Mouse (Mus musculus) lung, embryonic 14.5 days (tissue): ENCODE measurements around the gene Cdh4. TPM values are rescaled to one million over a fixed set of nuclear protein-coding genes. Genes with fewer than 3 reads are reported as not detected.
A peak's percentile ranks its signal among the peaks of the same experiment; 100 is the strongest.

Experiments
- ATAC-seq: fragments of 200-750 bp; cut with Nextera tagmentation; 2 replicates; pipeline ENCODE4 v1.8.0; 2017; ENCODE audit warnings: mild to moderate bottlenecking, moderate TSS enrichment, moderate library complexity; ENCODE audit not compliant: insufficient read depth
- DNase-seq: peaks from one replicate; pipeline ENCODE4 v3.0.0-alpha.2; 2015
- H3K27ac ChIP-seq: fragments of 300-500 bp; sonication (generic); 2 replicates; pipeline ENCODE4 v1.5.1; 2014; ENCODE audit warnings: low read depth, mild to moderate bottlenecking, moderate library complexity
- H3K27me3 ChIP-seq: fragments of 300-500 bp; sonication (generic); 2 replicates; pipeline ENCODE4 v1.6.1; 2014; ENCODE audit warnings: low read length, control low read depth; ENCODE audit not compliant: insufficient read depth
- H3K36me3 ChIP-seq: fragments of 300-500 bp; sonication (generic); 2 replicates; pipeline ENCODE4 v1.6.1; 2014; ENCODE audit warnings: control low read depth; ENCODE audit not compliant: insufficient read depth
- H3K4me1 ChIP-seq: fragments of 300-500 bp; sonication (generic); 2 replicates; pipeline ENCODE4 v1.6.1; 2014; ENCODE audit warnings: antibody characterized with exemption, control low read depth; ENCODE audit not compliant: insufficient read depth
- H3K4me2 ChIP-seq: fragments of 300-500 bp; sonication (generic); 2 replicates; pipeline ENCODE4 v1.6.1; 2014; ENCODE audit warnings: mild to moderate bottlenecking
- H3K4me3 ChIP-seq: fragments of 300-500 bp; sonication (generic); 2 replicates; pipeline ENCODE4 v1.5.1; 2014; ENCODE audit warnings: low read depth, low read length
- H3K9ac ChIP-seq: fragments of 300-500 bp; sonication (generic); 2 replicates; pipeline ENCODE4 v1.6.1; 2014
- H3K9me3 ChIP-seq: fragments of 300-500 bp; sonication (generic); 2 replicates; pipeline ENCODE4 v1.6.1; 2016; ENCODE audit warnings: low read depth, low read length, control low read depth
- CTCF ChIP-seq: IDR thresholded peaks from 2 replicates; pipeline ENCODE4 v1.5.1; 2016; ENCODE audit warnings: antibody characterized with exemption, low read depth
- WGBS: fragments of 180-500 bp; shearing (Covaris S2); extraction: QIAGEN DNeasy Blood & Tissue Kit; methylation state at CpG from one replicate; pipeline ENCODE4 v1.1.7; 2014; 5-methylcytosine and 5-hydroxymethylcytosine counted together
- polyA plus RNA-seq: library from polyadenylated mRNA; unstranded; fragments of >200 nt; fragmentation: Nextera tagmentation; extraction: Ambion mirVana; gene quantifications from 2 replicates; pipeline ENCODE4 v1.2.1, GENCODE M21; 2014

Cdh4 gene
- polyA plus RNA-seq, 1 experiment from 2014 or later = 4.9 TPM

DNA sequence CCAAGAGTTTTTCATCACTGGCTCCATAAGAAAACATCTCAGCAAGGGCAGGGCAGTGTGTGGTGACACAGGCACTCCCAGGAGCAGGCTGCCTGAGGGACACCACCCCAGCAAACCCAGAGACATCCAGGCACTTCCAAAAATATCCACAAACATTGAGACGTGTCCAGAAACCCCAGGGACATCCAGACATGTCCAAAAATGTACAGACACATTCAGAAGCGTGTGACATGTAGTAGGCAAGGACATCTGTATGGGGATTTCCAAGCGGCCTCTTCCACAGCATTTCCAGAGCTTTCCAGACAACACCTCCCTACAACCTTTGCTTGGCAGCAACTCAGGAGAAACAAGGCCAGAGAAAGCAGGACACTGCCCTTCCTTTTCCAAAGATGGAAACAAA, 425.4 kb downstream of the Cdh4 start:
- ATAC-seq (no peak), DNase-seq (no peak)
- H3K4me1 ChIP-seq = no peaks in the 10 kb centered on the region
- H3K27ac ChIP-seq = no peak overlapping the region
- no peaks in the 10 kb centered on the region for H3K9me3 ChIP-seq
- WGBS = 54% methylated on average over 3 of the region's 3 CpGs
- no peaks in the 10 kb centered on the region for H3K36me3 ChIP-seq
- H3K9ac ChIP-seq = no peak overlapping the region
- TF ChIP-seq CTCF = no peak
- no peaks in the 10 kb centered on the region for H3K27me3 ChIP-seq
- H3K4me3 ChIP-seq = no peak overlapping the region
- H3K4me2 ChIP-seq = no peak overlapping the region

DNA sequence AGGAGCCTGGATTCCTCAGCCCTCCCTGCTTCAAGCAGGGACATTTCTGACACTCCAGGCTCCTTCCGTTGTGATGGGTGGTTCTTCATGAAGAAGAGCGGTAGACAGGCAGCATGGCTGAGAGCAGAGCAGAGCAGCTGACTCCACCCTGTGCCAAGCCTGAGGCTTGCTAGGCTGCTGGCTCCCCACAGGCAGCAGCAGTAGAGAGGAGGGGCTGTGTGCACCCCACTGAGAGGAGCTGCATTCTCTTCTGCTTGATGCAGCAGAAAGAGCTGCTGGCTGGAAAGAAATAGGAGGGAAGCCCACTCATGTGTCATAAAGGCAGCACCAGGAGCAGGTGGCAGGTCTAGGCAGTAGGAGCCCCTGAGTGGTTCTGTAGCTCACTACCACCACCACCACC, 427.6 kb downstream of the Cdh4 start:
- no peaks in the 10 kb centered on the region for H3K36me3 ChIP-seq
- WGBS = 29% methylated on average over 2 of the region's 2 CpGs
- no peak for DNase-seq

DNA sequence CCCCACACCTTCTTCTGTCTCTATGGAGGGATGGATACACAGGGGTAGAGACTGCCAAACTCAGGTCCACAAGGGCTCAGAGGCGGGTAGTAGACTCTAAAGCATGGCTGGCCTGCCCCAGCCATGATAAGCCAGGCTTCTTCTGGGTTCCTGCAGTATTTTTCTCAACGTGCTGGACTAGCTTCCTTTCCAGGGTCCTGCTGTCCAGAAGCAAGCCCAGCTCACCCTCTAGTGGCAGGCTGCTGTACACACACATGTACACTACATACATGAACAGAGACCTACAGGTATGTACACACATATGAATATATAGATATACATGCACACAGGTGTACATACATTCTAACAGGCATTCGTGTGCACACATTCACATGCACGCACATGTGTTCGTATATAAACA, 430.5 kb downstream of the Cdh4 start:
- no peaks in the 10 kb centered on the region for H3K27me3 ChIP-seq
- H3K27ac ChIP-seq = no peak overlapping the region
- peak; percentile 75 for TF ChIP-seq CTCF
- H3K4me2 ChIP-seq = no peak overlapping the region
- peak; percentile 58 for DNase-seq
- H3K9me3 ChIP-seq = no peaks in the 10 kb centered on the region
- H3K9ac ChIP-seq = no peak overlapping the region
- H3K4me1 ChIP-seq = no peaks in the 10 kb centered on the region
- H3K4me3 ChIP-seq = no peak overlapping the region
- no peak for ATAC-seq
- WGBS = 59% methylated on average over 5 of the region's 5 CpGs
- no peaks in the 10 kb centered on the region for H3K36me3 ChIP-seq

More for the DNA sequence above, 427.6 kb downstream of the Cdh4 start:
- Histone ChIP-seq H3K4me1 (no peaks in the 10 kb centered on the region), H3K9ac (no peak overlapping the region), H3K4me3 (no peak overlapping the region), H3K27me3 (no peaks in the 10 kb centered on the region), H3K9me3 (no peaks in the 10 kb centered on the region), H3K27ac (no peak overlapping the region), H3K4me2 (no peak overlapping the region)
- no peak for ATAC-seq
- no peak for TF ChIP-seq CTCF

DNA sequence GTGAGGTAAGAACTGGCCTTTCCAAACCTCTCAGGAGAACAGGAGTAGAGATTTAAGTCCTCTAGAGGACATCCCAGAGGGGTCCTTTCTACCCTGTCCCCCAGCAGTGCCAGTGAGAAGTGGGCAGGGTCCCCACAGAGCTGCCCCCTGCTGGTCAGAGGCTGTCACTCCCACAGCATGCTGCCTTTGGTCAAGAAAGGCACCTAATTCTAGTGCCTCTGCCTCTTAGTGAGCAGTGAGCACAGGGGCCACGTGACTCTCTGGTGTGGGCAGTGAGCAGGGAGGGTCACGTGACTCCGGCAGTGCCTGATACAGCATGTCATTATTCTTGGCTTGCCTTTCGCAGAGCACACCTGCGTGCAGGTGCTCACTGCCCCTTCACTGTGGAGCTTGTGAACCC, 431.1 kb downstream of the Cdh4 start:
- H3K4me2 ChIP-seq = no peak overlapping the region
- TF ChIP-seq CTCF = peak; percentile 71
- no peaks in the 10 kb centered on the region for H3K27me3 ChIP-seq
- WGBS = 25% methylated on average over 5 of the region's 5 CpGs
- no peak overlapping the region for H3K27ac ChIP-seq
- DNase-seq = peak; percentile 35
- no peaks in the 10 kb centered on the region for H3K9me3 ChIP-seq
- H3K4me1 ChIP-seq = no peaks in the 10 kb centered on the region
- H3K36me3 ChIP-seq = no peaks in the 10 kb centered on the region
- ATAC-seq = no peak
- H3K9ac ChIP-seq = no peak overlapping the region
- no peak overlapping the region for H3K4me3 ChIP-seq

DNA sequence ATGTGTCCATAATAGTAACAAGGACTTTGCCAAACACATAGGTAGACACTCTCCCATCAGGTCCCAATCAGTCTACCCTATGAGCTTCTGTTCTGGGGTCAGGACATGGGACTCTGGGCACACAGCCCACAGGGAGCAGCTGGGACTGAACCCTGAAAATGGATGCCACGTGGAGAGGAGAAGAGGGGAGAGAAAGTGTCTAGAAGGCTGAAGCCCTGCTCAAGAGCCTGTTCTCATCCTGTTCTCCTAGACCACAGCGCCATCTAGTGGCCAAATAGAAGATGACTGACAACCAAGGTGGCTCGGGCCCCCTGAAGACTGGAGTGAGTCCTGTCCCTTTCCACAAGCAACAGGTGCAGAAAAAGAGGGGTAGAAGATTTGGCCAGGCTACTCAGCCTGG, 432.9 kb downstream of the Cdh4 start:
- peak; percentile 44; the same call in 1 of the 2 replicates for ATAC-seq
- Histone ChIP-seq H3K9me3 (no peaks in the 10 kb centered on the region), H3K4me3 (no peak overlapping the region), H3K9ac (no peak overlapping the region), H3K4me1 (no peaks in the 10 kb centered on the region), H3K27me3 (no peaks in the 10 kb centered on the region), H3K36me3 (no peaks in the 10 kb centered on the region), H3K27ac (no peak overlapping the region), H3K4me2 (no peak overlapping the region)
- 3% methylated on average over 3 of the region's 3 CpGs for WGBS
- peak; percentile 94 for TF ChIP-seq CTCF
- DNase-seq = peak; percentile 87

DNA sequence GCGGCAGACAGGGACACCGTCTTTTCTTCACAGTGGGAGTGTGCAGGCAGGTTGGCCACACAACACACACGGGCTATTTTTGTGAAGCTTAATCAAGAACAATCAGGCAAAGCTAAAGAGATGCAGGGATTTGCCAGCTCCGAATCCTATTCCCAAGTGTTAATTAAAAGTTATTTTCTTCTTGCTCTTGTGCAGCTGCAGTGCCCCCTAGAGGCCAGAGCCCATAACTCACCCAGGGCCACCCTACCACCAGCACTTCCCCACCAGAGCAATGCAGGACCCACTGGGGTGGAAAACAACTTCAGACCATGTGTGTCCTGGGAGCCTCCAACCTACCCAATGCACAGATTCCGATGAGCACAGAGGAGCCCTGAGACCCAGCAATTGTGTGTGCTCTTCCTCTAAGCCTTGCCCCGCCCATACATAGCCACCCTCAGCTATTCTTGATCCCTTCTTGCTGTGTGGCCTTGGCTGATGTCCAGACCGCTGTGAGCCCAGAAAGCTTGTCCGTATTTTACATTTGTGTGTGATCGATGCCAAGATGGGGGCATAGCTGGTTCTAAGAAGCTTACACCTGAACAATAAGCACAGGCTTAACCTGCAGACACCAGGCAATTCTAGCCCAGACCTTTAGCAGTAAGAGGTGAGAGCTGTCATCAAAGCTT, 435.5 kb downstream of the Cdh4 start:
- Histone ChIP-seq H3K36me3 (no peaks in the 10 kb centered on the region), H3K9ac (no peak overlapping the region), H3K27me3 (no peaks in the 10 kb centered on the region), H3K4me3 (no peak overlapping the region), H3K9me3 (no peaks in the 10 kb centered on the region), H3K4me1 (no peaks in the 10 kb centered on the region), H3K4me2 (no peak overlapping the region), H3K27ac (no peak overlapping the region)
- 61% methylated on average over 9 of the region's 9 CpGs for WGBS
- DNase-seq (peak; percentile 59), ATAC-seq (no peak)
- peak; percentile 67 for TF ChIP-seq CTCF

DNA sequence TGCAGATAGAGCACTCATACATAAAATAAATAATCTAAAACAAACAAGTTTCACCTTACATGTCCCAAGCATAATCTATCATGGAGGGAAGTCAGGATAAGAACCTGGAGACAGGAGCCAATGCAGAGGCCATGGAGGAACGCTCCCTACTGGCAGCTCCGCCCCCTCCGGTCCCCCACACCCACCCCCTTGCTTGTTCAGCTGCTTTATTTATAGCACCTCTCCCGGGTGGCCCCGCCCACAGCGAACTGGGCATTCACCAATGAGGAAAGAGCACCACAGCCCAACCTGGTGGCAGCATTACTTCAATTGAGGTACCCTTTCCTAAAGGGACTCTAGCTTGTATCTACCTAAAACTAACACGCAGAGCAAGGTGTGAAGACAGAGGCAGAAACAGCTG, 442.3 kb downstream of the Cdh4 start:
- Histone ChIP-seq H3K9me3 (no peaks in the 10 kb centered on the region), H3K27ac (no peak overlapping the region), H3K27me3 (no peaks in the 10 kb centered on the region), H3K36me3 (no peaks in the 10 kb centered on the region), H3K4me1 (no peaks in the 10 kb centered on the region), H3K4me2 (no peak overlapping the region), H3K9ac (no peak overlapping the region), H3K4me3 (no peak overlapping the region)
- ATAC-seq = no peak
- no peak for TF ChIP-seq CTCF
- 26% methylated on average over 7 of the region's 7 CpGs for WGBS
- peak; percentile 4 for DNase-seq
